Mouse (Mus musculus): ENCODE data around the gene Upk3bl. TPM values are rescaled to one million over a fixed set of nuclear protein-coding genes. Genes with fewer than 3 reads are reported as not detected.

Upk3bl gene
- polyA plus RNA-seq (2012; rRNA removed; ENCODE audit: low replicate concordance): 4.1 TPM in 1 of 2 replicates, not detected in the other

DNA sequence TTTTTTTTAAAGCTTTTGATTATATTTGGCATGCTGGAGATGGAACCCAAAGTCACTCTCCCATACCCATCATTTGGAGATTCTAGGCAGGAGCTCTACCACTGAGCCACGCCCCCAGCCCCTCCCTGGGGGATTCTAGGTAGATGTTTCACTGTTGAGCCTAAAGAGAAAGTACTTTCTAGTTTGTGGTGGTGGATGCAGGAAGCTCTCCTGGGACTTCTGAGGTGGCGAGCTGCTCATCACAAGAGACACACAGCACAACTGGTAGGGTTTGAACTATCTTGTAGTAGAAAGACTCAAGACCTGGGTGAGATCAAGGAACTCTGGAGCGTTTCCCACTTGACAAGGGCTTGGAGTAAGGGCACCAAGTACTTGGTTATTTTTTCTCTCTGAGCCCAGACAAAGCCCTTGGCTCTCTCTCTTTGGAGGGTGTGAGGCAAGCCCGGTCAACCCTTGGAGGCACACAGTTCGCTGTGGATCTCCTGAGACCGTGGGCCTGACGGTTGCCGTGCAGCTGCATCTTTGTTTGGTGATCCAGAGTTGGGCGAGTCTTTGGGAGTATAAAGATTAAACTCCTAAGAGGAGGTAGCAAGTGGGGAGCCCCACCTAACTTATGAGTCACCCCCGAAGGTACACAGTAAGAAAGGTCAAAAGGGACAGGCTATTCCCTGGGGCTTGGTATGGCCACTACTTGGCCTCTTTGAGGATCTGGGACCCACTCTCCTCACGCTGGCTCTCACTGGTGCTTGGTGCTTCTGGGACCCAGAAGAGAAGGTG lies at the start of gene Upk3bl:
Gene Upk3bl (plus strand): TSS at position 192 of the 777 bp plus-strand sequence.

DNA sequence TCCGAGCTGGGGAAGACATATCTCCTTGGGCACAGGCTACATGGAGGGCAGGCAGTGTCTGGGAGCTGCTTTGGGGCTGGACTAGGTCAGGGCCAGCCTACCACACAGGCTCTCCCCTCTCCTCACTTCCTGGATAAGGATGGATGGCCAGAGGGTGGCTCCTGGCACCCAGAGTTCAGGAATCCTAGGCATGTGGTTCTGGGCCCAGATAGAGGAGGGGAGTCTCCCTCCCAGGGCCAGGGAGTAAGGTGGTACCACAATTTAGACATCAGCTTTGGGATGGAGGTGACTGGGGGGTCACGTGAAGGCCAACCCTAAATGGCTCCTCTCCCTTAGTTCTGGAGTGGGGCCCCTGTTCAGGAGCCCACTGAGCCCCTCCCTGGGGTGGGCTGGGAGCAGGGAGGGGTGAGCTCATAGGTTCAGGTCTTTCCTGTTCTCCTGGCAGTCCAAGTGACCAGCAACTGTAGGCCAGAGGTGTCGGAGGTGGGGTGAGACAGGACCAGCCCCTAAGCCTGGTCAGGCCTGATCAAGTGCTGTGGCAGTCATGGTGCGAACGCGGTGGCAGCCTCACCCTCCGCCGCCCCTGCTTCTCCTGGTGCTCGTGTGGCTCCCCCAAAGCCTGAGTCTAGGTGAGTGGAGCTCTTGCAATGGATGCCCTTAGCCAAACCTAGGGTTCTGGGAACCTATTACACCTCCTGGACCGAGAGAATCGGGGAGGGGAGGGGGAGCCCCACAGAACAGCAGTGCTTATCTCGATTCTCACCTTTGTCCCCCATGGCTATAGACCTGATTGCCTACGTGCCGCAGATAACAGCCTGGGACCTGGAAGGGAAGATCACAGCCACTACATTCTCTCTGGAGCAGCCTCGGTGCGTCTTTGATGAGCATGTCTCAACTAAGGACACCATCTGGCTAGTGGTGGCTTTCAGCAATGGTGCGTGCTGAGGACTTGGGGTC lies 15.8 kb upstream of the Upk3bl start, which contains the start of gene Upk3b:
Gene Upk3b (plus strand): TSS at position 239 of the 957 bp plus-strand sequence.

DNA sequence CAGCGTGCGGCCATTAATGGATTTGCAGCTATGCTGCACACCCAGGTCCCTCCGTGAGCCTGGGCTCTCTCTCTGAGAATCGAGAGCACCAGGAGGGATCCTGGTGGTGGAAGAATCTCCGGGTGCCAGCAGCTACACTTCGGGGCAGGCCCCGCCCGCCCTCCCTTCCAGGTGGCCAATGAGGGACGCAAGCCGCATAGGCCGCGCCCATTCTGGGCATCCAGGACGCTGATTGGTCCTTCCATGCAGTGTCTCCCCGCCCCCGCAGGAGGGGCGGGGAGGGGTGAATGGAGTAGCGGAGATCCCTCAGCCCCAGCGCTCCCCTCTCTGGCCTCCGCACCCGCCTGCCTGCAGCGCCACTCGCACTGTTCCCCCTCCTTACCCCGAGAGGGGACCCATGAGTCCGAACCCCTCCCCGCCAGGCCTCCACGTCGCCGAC lies 29.4 kb downstream of the Upk3bl start, which contains the start of gene Rasa4:
Gene Rasa4 (plus strand): TSS at position 248 of the 439 bp plus-strand sequence.

Other genes starting within 250 kb of the Upk3bl start
- 0.04 and 0.15 TPM in 2 replicates for gene Srrm3, start 247.6 kb upstream of the Upk3bl start, polyA plus RNA-seq (2012; rRNA removed; ENCODE audit: low replicate concordance)
- gene Hspb1, start 166.6 kb upstream of the Upk3bl start, polyA plus RNA-seq (2012; rRNA removed; ENCODE audit: low replicate concordance): 312 and 339 TPM in 2 replicates
- gene Ywhag, start 119.9 kb upstream of the Upk3bl start, polyA plus RNA-seq (2012; rRNA removed; ENCODE audit: low replicate concordance): 197 and 345 TPM in 2 replicates
- gene Ssc4d, start 80.0 kb upstream of the Upk3bl start, polyA plus RNA-seq (2012; rRNA removed; ENCODE audit: low replicate concordance): 7.2 and 11.4 TPM in 2 replicates
- 0.09 TPM in 1 of 2 replicates, not detected in the other for gene Zp3, start 74.4 kb upstream of the Upk3bl start, polyA plus RNA-seq (2012; rRNA removed; ENCODE audit: low replicate concordance)
- 44.7 and 67.3 TPM in 2 replicates for gene Dtx2, start 59.7 kb upstream of the Upk3bl start, polyA plus RNA-seq (2012; rRNA removed; ENCODE audit: low replicate concordance)
- 28.6 and 62.8 TPM in 2 replicates for gene Upk3b, start 16.0 kb upstream of the Upk3bl start, polyA plus RNA-seq (2012; rRNA removed; ENCODE audit: low replicate concordance)
- 18.1 and 35.3 TPM in 2 replicates for gene Rasa4, start 29.4 kb downstream of the Upk3bl start, polyA plus RNA-seq (2012; rRNA removed; ENCODE audit: low replicate concordance)
- gene Polr2j, start 62.1 kb downstream of the Upk3bl start, polyA plus RNA-seq (2012; rRNA removed; ENCODE audit: low replicate concordance): 82.5 and 100 TPM in 2 replicates
- gene Lrwd1, start 81.6 kb downstream of the Upk3bl start, polyA plus RNA-seq (2012; rRNA removed; ENCODE audit: low replicate concordance): 22.4 and 40.0 TPM in 2 replicates
- 11.5 and 18.1 TPM in 2 replicates for gene Alkbh4, start 81.7 kb downstream of the Upk3bl start, polyA plus RNA-seq (2012; rRNA removed; ENCODE audit: low replicate concordance)
- gene Orai2, start 116.2 kb downstream of the Upk3bl start, polyA plus RNA-seq (2012; rRNA removed; ENCODE audit: low replicate concordance): 9.4 and 23.4 TPM in 2 replicates
- 10.8 and 17.4 TPM in 2 replicates for gene Prkrip1, start 144.5 kb downstream of the Upk3bl start, polyA plus RNA-seq (2012; rRNA removed; ENCODE audit: low replicate concordance)
- 52.7 and 69.5 TPM in 2 replicates for gene Sh2b2, start 192.1 kb downstream of the Upk3bl start, polyA plus RNA-seq (2012; rRNA removed; ENCODE audit: low replicate concordance)